Mouse (Mus musculus) CH12.LX (cell line): ENCODE measurements around the gene Ctnna3.

Experiments used
- CHD1 ChIP-seq: IDR thresholded peaks from 2 replicates; pipeline ENCODE4 v1.6.1; 2012; ENCODE audit warnings: low read depth, low read length, improper control_type of control experiment, inconsistent platforms
- CTCF ChIP-seq, 2 experiments: IDR thresholded peaks in 1 of 2; conservative IDR thresholded peaks in 1 of 2; 2 replicates each; pipeline ENCODE4 v1.5.1; 2011 to 2012; ENCODE audit warnings: low read depth in 2 of 2, low read length in 2 of 2, improper control_type of control experiment in 1 of 2, inconsistent platforms in 1 of 2, mild to moderate bottlenecking in 1 of 2, moderate library complexity in 1 of 2
- E2F4 ChIP-seq: IDR thresholded peaks from 2 replicates; pipeline ENCODE4 v1.6.1; 2011; ENCODE audit warnings: low read depth, low read length, improper control_type of control experiment; ENCODE audit not compliant: insufficient replicate concordance
- ELF1 ChIP-seq: IDR thresholded peaks from 2 replicates; pipeline ENCODE4 v1.6.1; 2014; ENCODE audit warnings: low read depth, mild to moderate bottlenecking, inconsistent platforms, low read length, improper control_type of control experiment
- EP300 ChIP-seq: IDR thresholded peaks from 2 replicates; pipeline ENCODE4 v1.6.1; 2011; ENCODE audit warnings: low read length, improper control_type of control experiment
- HCFC1 ChIP-seq: IDR thresholded peaks from 2 replicates; pipeline ENCODE4 v1.6.1; 2012; ENCODE audit warnings: low read depth, mild to moderate bottlenecking, inconsistent platforms, low read length, improper control_type of control experiment
- JUND ChIP-seq: conservative IDR thresholded peaks from 2 replicates; pipeline ENCODE4 v1.6.1; 2011; ENCODE audit warnings: low read depth, low read length, improper control_type of control experiment
- MAX ChIP-seq: IDR thresholded peaks from 2 replicates; pipeline ENCODE4 v1.6.1; 2011; ENCODE audit warnings: low read length, improper control_type of control experiment
- MEF2A ChIP-seq: IDR thresholded peaks from 2 replicates; pipeline ENCODE4 v1.6.1; 2014; ENCODE audit warnings: low read depth, mild to moderate bottlenecking, inconsistent platforms, low read length, improper control_type of control experiment, borderline replicate concordance
- POLR2A ChIP-seq: IDR thresholded peaks from 2 replicates; pipeline ENCODE4 v1.6.1; 2011; ENCODE audit warnings: low read depth, mild to moderate bottlenecking, improper control_type of control experiment, low read length
- TBP ChIP-seq: conservative IDR thresholded peaks from 2 replicates; pipeline ENCODE4 v1.6.1; 2011; ENCODE audit warnings: low read depth, low read length, improper control_type of control experiment
- ZKSCAN1 ChIP-seq: IDR thresholded peaks from 2 replicates; pipeline ENCODE4 v1.6.1; 2012; ENCODE audit warnings: low read depth, inconsistent platforms, low read length, improper control_type of control experiment, borderline replicate concordance
- ZMIZ1 ChIP-seq: IDR thresholded peaks from 2 replicates; pipeline ENCODE4 v1.6.1; 2012; ENCODE audit warnings: low read depth, mild to moderate bottlenecking, inconsistent platforms, low read length, improper control_type of control experiment

DNA sequence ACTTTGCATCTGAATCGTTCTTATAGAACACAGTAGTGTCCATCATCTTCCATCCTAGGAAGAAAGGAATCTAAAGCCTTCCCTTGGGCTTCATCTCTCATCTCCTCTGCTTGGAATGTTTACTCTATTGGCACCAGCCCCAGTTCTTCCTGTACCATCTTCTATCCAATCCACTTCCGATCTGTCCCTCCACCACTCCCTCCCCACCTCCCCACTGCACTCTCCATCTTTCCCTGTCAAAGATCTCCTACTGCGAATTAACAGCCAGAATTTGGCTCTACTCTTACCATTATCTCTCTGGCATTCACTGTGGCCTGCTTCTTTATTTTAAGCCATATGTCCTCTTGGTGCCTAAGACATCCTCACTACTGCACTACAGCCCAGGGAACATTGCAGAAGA is 688.9 kb downstream of the Ctnna3 start:
- no peak for TF ChIP-seq CTCF (conservative IDR thresholded peaks at IDR 0.05 in 1 of 2, IDR thresholded peaks at IDR 0.05 in 1 of 2; ENCODE audit: low read depth in 2 of 2, low read length in 2 of 2)
- no peak for TF ChIP-seq HCFC1
- no peak for TF ChIP-seq TBP
- no peak for TF ChIP-seq EP300
- TF ChIP-seq ZMIZ1: no peak
- no peak for TF ChIP-seq POLR2A
- TF ChIP-seq MAX: no peak
- TF ChIP-seq JUND: no peak
- no peak for TF ChIP-seq E2F4
- no peak for TF ChIP-seq ZKSCAN1
- no peak for TF ChIP-seq CHD1
- no peak for TF ChIP-seq ELF1
- no peak for TF ChIP-seq MEF2A
